Mouse (Mus musculus) lung, postnatal 0 days (tissue): Measurements from ENCODE around the gene Fam222b. TPM values are rescaled to one million over a fixed set of nuclear protein-coding genes. Genes with fewer than 3 reads are reported as not detected.

ENCODE experiments used
- ATAC-seq: fragments of 200-750 bp; cut with Nextera tagmentation; 2 replicates; pipeline ENCODE4 v1.8.0; 2017; ENCODE audit warnings: moderate library complexity
- DNase-seq: peaks from one replicate; pipeline ENCODE4 v3.0.0-alpha.2; 2016; ENCODE audit warnings: low spot score
- H3K27ac ChIP-seq: fragments of 300-500 bp; sonication (generic); 2 replicates; pipeline ENCODE4 v1.5.1; 2014; ENCODE audit warnings: antibody characterized with exemption, mild to moderate bottlenecking, low read length, mixed read lengths
- H3K27me3 ChIP-seq: fragments of 300-500 bp; sonication (generic); replicated peaks from 2 replicates; pipeline ENCODE4 v1.6.1; 2014; ENCODE audit warnings: low read length, mixed read lengths; ENCODE audit not compliant: insufficient read depth
- H3K36me3 ChIP-seq: fragments of 300-500 bp; sonication (generic); 2 replicates; pipeline ENCODE4 v1.6.1; 2014; ENCODE audit warnings: low read length, mixed read lengths; ENCODE audit not compliant: insufficient read depth
- H3K4me1 ChIP-seq: fragments of 300-500 bp; sonication (generic); 2 replicates; pipeline ENCODE4 v1.6.1; 2014; ENCODE audit warnings: antibody characterized with exemption, low read depth, low read length, mixed read lengths; ENCODE audit not compliant: insufficient read depth
- H3K4me2 ChIP-seq: fragments of 300-500 bp; sonication (generic); replicated peaks from 2 replicates; pipeline ENCODE4 v1.6.1; 2014; ENCODE audit warnings: low read depth, mild to moderate bottlenecking, low read length, moderate library complexity, mixed read lengths
- H3K4me3 ChIP-seq: fragments of 300-500 bp; sonication (generic); 2 replicates; pipeline ENCODE4 v1.5.1; 2014; ENCODE audit warnings: low read depth, low read length
- H3K9ac ChIP-seq: fragments of 300-500 bp; sonication (generic); replicated peaks from 2 replicates; pipeline ENCODE4 v1.6.1; 2014; ENCODE audit warnings: low read depth, mild to moderate bottlenecking
- H3K9me3 ChIP-seq: fragments of 300-500 bp; sonication (generic); 2 replicates; pipeline ENCODE4 v1.6.1; 2016; ENCODE audit warnings: low read length, mixed read lengths
- CTCF ChIP-seq: IDR thresholded peaks from 2 replicates; pipeline ENCODE4 v1.5.1; 2016; ENCODE audit warnings: antibody characterized with exemption, mild to moderate bottlenecking
- EP300 ChIP-seq: IDR thresholded peaks from 2 replicates; pipeline ENCODE4 v1.6.1; 2016; ENCODE audit warnings: antibody characterized with exemption, mild to moderate bottlenecking, control low read depth
- WGBS: fragments of 180-500 bp; shearing (Covaris S2); extraction: QIAGEN DNeasy Blood & Tissue Kit; methylation state at CpG from one replicate; pipeline ENCODE4 v1.1.7; 2014; 5-methylcytosine and 5-hydroxymethylcytosine counted together
- polyA plus RNA-seq: library from polyadenylated mRNA; unstranded; fragments of >200 nt; fragmentation: Nextera tagmentation; extraction: Ambion mirVana; gene quantifications from 2 replicates; pipeline ENCODE4 v1.2.1, GENCODE M21; 2015

The Fam222b gene
- polyA plus RNA-seq, 1 experiment from 2014 or later = 10.0 TPM

DNA sequence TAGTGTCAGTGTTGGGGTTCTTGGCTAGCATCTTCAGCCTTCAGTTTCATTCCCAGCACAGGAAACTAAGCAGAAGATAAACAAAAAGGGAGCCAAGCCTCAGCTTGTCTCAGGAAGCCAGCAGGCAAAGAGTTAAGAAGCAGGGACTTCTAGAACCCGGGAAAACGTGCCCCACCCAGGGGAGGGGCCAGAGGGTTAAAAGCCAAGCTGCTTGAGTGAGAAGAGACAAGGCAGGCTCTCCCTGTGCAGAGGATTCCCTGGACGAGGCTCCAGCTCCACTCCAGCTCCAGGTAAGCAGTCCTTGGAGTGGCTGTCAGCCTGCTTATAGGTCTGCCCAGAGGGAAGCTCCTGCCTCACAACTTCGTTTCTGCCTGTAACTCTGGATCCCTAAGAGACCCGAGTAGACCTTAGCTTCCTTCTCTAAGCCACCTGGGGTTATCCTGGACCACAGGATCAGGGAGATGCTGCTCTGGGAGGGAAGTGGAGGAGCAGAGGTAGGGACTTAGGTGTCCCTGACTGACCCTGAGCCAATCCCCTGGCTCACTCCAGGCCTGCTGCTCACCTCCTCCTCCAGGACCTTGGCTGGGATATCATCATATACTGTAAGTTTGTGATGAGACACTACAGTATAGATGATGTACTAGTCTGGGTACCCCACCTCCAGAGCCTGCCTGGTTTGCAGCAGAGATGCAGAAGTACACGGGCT is 21.9 kb upstream of the Fam222b start:
- H3K4me2 ChIP-seq = no peak overlapping the region
- peaks cover 28% of the 10 kb centered on the region; the same call in 1 of the 2 replicates for H3K36me3 ChIP-seq
- ATAC-seq (no peak), DNase-seq (no peak)
- H3K27me3 ChIP-seq = no peaks in the 10 kb centered on the region
- H3K9ac ChIP-seq = no peak overlapping the region
- H3K4me3 ChIP-seq = no peak overlapping the region
- WGBS = 19% methylated on average over 6 of the region's 6 CpGs
- TF ChIP-seq CTCF (no peak), EP300 (no peak)
- no peaks in the 10 kb centered on the region for H3K9me3 ChIP-seq
- H3K4me1 ChIP-seq = no peaks in the 10 kb centered on the region
- no peak overlapping the region for H3K27ac ChIP-seq

DNA sequence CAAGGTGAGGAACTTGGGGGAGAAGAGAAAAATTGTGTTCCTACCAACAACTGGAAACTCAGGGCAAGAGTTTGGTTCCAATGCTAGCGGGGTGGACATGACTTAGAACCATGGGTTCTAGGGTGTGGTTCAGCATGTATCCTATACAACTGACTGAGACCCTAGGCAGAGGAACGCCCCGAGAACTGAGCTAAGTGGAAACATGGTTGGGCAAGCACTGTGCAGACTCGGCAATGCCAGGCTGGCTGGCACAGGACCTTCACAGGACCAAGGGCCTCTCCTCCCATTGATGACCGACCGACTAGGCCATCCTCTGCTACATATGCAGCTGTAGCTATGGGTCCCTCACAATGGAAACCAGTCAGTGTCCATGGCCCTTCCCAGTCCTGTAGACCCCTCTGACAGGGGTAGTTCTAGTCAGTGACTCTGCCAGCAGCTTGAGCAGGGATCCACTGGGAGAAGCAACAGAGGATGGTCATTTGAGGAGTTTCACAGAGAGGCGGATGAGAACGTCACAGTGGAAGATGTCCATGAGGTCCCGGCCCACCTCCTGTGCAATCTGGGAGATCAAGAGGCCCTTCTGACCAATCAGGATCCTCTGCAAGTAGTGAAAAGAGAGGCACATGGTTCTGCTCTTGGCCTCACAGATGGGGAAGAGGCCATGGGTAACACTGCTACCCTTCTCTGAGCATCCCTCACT is 20.7 kb upstream of the Fam222b start:
- Histone ChIP-seq H3K4me2 (no peak overlapping the region), H3K27ac (no peak overlapping the region), H3K4me3 (no peak overlapping the region), H3K27me3 (no peaks in the 10 kb centered on the region), H3K36me3 (peaks cover 28% of the 10 kb centered on the region; the same call in 1 of the 2 replicates), H3K9me3 (no peaks in the 10 kb centered on the region), H3K4me1 (no peaks in the 10 kb centered on the region), H3K9ac (no peak overlapping the region)
- WGBS = 93% methylated on average over 9 of the region's 9 CpGs
- TF ChIP-seq CTCF = no peak
- no peak for TF ChIP-seq EP300
- DNase-seq (no peak), ATAC-seq (no peak)

DNA sequence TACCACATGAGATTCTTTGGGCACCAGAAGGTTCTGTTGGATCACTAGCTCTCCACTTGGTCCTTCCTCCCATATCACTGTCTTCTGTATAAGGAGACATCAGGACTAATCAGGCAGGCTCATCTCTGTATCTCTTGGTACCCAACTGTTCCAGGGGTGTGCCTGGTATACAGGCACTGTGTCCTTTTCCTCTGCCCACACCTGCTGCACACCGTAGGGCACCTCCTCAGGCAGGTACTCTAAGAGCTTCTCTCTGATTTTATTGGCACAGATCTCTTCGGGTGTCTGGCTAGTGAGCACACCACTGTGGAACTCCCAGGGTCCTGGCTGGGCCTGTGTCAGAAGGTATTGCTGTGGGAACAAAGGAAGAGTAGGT is 20.2 kb upstream of the Fam222b start:
- ATAC-seq (no peak), DNase-seq (no peak)
- H3K9ac ChIP-seq = no peak overlapping the region
- 98% methylated on average over 2 of the region's 2 CpGs for WGBS
- no peak overlapping the region for H3K4me3 ChIP-seq
- TF ChIP-seq EP300 (no peak), CTCF (no peak)
- no peak overlapping the region for H3K27ac ChIP-seq
- H3K4me2 ChIP-seq = no peak overlapping the region
- H3K9me3 ChIP-seq = no peaks in the 10 kb centered on the region
- H3K4me1 ChIP-seq = no peaks in the 10 kb centered on the region
- peaks cover 28% of the 10 kb centered on the region; the same call in 1 of the 2 replicates for H3K36me3 ChIP-seq
- H3K27me3 ChIP-seq = no peaks in the 10 kb centered on the region

DNA sequence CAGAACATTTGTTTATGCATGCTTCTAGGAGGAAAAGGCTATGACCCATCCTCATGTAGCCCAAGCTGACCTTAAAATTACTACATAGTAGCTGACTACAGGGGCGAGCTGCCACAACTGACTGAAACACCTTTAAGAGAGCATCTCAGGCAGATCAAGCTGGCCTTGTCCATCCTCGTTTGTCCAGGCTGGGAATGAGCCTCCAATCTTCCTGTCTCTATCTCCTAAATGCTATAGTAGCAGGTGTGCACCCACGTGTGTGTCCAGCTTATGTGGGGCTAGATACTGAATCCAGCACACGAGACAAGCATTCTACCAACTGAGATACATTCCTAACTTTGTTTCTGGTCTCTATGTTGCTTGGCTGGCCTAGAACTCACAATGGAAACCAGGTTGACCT is 19.8 kb upstream of the Fam222b start:
- 87% methylated on average over 4 of the region's 4 CpGs for WGBS
- Histone ChIP-seq H3K4me2 (no peak overlapping the region), H3K27ac (no peak overlapping the region), H3K27me3 (no peaks in the 10 kb centered on the region), H3K4me3 (no peak overlapping the region), H3K9me3 (no peaks in the 10 kb centered on the region), H3K4me1 (peaks cover 3% of the 10 kb centered on the region; the same call in 1 of the 2 replicates), H3K36me3 (peaks cover 28% of the 10 kb centered on the region; the same call in 1 of the 2 replicates), H3K9ac (no peak overlapping the region)
- DNase-seq = no peak
- TF ChIP-seq CTCF (no peak), EP300 (no peak)
- no peak for ATAC-seq

DNA sequence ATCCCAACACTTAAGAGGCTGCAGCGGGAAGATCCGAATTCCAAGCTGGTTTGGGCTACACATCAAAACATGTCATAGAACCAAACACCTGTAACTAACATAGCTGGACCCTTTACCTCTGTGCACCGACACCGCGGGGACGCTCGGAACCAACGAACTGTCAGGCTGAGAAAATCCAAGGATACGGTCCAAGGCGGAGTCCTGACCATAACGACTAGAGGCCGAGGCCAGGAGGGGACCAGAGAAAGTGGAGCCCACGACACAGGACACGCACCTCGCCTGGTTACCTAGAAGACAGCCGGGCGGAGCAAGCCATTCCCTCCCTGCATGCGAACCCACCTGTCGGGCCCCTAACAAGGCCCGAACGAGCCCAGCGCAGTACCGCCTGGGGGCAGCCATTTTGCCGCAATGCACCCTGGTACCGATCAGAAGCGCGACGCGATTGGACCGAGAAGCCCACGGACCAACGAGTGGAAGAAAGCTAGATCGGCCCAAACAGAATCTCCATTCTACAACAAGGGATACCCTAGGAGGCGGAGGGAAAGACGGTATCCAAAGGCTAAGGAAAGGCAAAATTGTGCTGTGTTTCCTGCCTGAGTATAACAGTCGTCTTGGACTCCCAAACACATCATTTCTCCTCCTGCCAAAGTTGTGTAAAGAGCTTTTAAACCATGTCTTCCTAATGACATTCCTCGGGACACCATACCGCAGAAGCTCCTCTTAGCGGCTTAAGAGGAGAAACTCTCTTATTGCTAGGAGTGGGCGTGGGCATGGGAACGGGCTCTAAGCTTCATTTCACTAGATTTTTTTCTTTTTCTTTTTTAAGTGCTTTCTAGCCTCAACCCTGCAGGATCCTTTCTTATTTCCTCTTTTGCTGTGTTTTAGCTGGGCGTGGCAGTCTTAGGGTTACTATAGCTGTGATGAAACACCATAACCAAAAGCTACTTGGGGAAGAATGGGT is 14.2 kb upstream of the Fam222b start, which contains the start of gene Eral1:
Eral1 (minus strand) TSS at position 423 of the 961 bp plus-strand sequence.
- Histone ChIP-seq H3K4me3 (peak within 1 kb of the TSS; percentile 80), H3K9ac (peak within 1 kb of the TSS; percentile 88), H3K9me3 (no peaks in the 10 kb centered on the region), H3K36me3 (peaks cover 5% of the 10 kb centered on the region; the same call in 1 of the 2 replicates), H3K27ac (peak within 1 kb of the TSS; percentile 48; the same call in 1 of the 2 replicates), H3K27me3 (no peaks in the 10 kb centered on the region), H3K4me1 (peaks cover 5% of the 10 kb centered on the region; the same call in 1 of the 2 replicates), H3K4me2 (peak within 1 kb of the TSS; percentile 72)
- TF ChIP-seq EP300 (no peak), CTCF (no peak)
- DNase-seq (peak; percentile 92), ATAC-seq (peak; percentile 98)
- 1% methylated on average over 42 of the region's 42 CpGs for WGBS
